Mouse (Mus musculus): ENCODE measurements around the gene Mtnr1b.

DNA sequence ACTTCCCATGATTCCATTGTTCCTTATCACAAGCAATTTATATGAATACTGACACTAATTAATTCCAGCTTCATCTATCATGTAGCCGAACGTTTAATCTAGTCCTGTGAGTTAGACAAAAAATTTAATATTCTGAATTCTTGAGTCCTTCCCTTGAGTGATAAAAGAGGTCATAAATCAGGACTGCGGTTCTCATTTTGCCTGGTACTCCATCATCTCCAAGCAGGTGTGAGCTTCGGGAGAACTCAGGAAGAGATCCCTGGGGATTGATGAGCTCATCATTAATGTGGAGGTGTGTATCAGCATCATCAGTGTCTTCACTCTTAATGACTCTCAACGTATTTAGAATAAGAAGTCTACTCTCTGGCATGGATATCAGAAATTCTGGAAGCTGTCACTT lies 74.0 kb downstream of the Mtnr1b start:
- TF ChIP-seq CTCF (conservative IDR thresholded peaks at IDR 0.05; ENCODE audit: insufficient read depth, insufficient read length, low read depth, low read length) (no peak), POLR2A (IDR thresholded peaks at IDR 0.05; ENCODE audit: low read depth, low read length) (no peak)
